Mouse (Mus musculus): ENCODE measurements around the gene Lrrc51.

DNA sequence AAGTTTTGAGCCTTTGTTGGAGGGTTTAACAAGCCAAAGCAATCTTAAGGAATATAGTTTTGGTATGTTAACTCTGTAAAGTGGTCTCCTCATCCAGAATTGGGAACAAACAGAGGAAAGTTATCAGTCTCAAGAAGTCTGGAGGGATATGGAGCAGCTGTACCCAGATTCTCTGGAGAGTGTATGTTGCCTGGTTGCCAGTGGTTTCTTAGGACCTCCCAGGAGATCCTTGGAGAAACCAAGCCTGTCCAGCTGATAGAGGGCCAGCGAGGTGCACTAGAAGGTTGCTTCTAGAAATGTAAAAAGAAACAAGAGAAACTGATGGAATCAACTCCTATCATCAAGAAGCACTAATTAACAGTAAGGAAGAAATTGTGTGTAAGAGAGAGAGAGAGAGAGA is 18.0 kb upstream of the Lrrc51 start:
- no peak for TF ChIP-seq CTCF (IDR thresholded peaks at IDR 0.05; ENCODE audit: extremely low read depth, insufficient read length, insufficient replicate concordance, low read depth, low read length)
- no peak for TF ChIP-seq POLR2A (IDR thresholded peaks at IDR 0.05; ENCODE audit: low read depth, low read length)
